Mouse (Mus musculus) bone marrow, adult 2 months (tissue): ENCODE data around the gene Pten.

ENCODE experiments used
- CTCF ChIP-seq: fragments of 200-500 bp; IDR thresholded peaks from 2 replicates; pipeline ENCODE4 v1.5.1; 2011; ENCODE audit warnings: low read length, control low read depth; ENCODE audit not compliant: control insufficient read depth, insufficient read depth
- POLR2A ChIP-seq: fragments of 200-500 bp; IDR thresholded peaks from 2 replicates; pipeline ENCODE4 v1.6.1; 2011; ENCODE audit warnings: low read depth, mild to moderate bottlenecking, control low read depth, low read length, borderline replicate concordance; ENCODE audit not compliant: control insufficient read depth

DNA sequence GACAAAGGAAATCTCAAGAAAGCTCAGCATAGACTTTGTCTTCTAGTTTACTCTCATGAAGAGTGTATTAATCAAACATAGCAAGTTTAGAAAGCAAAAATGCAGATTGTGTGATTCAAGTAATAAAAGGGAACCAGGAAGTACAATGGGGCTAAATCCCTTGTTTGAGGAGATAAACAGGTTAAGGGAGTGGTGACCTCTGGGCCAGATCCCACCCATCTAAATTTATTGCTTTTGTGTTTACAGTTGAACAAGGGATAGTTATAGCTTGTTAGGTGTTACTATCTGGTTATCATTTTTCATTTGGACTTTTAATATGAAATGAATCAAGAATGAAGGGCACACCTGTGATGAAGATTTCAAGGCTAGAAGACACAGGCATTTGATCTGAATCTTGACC, 24.4 kb upstream of the Pten start:
- TF ChIP-seq CTCF (no peak), POLR2A (no peak)
